Mouse (Mus musculus): ENCODE data around the gene Btnl1. TPM values are rescaled to one million over a fixed set of nuclear protein-coding genes. Genes with fewer than 3 reads are reported as not detected.

Btnl1 gene
- polyA plus RNA-seq, 1 experiment from 2014 or later: 0.04 TPM

- TF ChIP-seq CTCF (IDR thresholded peaks at IDR 0.05; ENCODE audit: low read depth) (peak; percentile 90), EP300 (optimal IDR thresholded peaks at IDR 0.05) (no peak)
- Histone ChIP-seq H3K9ac (ENCODE audit: low read length) (no peak overlapping the region), H3K4me2 (replicated peaks; ENCODE audit: low read depth) (no peak overlapping the region), H3K36me3 (ENCODE audit: control insufficient read depth, insufficient read depth, low read length) (no peaks in the 10 kb centered on the region), H3K4me3 (ENCODE audit: low read depth, low read length) (no peak overlapping the region), H3K4me1 (replicated peaks; ENCODE audit: control insufficient read depth, insufficient read depth) (no peaks in the 10 kb centered on the region), H3K9me3 (ENCODE audit: control insufficient read depth, low read length) (no peaks in the 10 kb centered on the region), H3K27ac (replicated peaks) (no peak overlapping the region), H3K27me3 (ENCODE audit: control insufficient read depth, insufficient read depth, low read length) (no peaks in the 10 kb centered on the region)
- WGBS: 17% methylated on average over 6 of the region's 6 CpGs
- DNase-seq (ENCODE audit: low spot score): peak; percentile 72
- 0 out of 2 replicates have a peak, but pooled peaks have one; percentile 51 for ATAC-seq (ENCODE audit: low FRiP score, low TSS enrichment)
These were observed 34.2 kb downstream of the Btnl1 start for GRCm38 (mm10) chr17:34411117-34411516.

GRCm38 (mm10) chr17:34420014-34420413, 43.1 kb downstream of the Btnl1 start:
- no peak overlapping the region for H3K4me2 ChIP-seq (replicated peaks; ENCODE audit: low read depth)
- no peaks in the 10 kb centered on the region for H3K4me1 ChIP-seq (replicated peaks; ENCODE audit: control insufficient read depth, insufficient read depth)
- H3K9me3 ChIP-seq (ENCODE audit: control insufficient read depth, low read length): no peaks in the 10 kb centered on the region
- no peak overlapping the region for H3K4me3 ChIP-seq (ENCODE audit: low read depth, low read length)
- no peaks in the 10 kb centered on the region for H3K36me3 ChIP-seq (ENCODE audit: control insufficient read depth, insufficient read depth, low read length)
- H3K9ac ChIP-seq (ENCODE audit: low read length): no peak overlapping the region
- 62% methylated on average over 7 of the region's 7 CpGs for WGBS
- no peak overlapping the region for H3K27ac ChIP-seq (replicated peaks)
- ATAC-seq (ENCODE audit: low FRiP score, low TSS enrichment): no peak
- no peak for DNase-seq (ENCODE audit: low spot score)
- TF ChIP-seq EP300 (optimal IDR thresholded peaks at IDR 0.05) (no peak), CTCF (IDR thresholded peaks at IDR 0.05; ENCODE audit: low read depth) (peak; percentile 16; the same call in 1 of the 2 replicates)
- H3K27me3 ChIP-seq (ENCODE audit: control insufficient read depth, insufficient read depth, low read length): no peaks in the 10 kb centered on the region

DNA sequence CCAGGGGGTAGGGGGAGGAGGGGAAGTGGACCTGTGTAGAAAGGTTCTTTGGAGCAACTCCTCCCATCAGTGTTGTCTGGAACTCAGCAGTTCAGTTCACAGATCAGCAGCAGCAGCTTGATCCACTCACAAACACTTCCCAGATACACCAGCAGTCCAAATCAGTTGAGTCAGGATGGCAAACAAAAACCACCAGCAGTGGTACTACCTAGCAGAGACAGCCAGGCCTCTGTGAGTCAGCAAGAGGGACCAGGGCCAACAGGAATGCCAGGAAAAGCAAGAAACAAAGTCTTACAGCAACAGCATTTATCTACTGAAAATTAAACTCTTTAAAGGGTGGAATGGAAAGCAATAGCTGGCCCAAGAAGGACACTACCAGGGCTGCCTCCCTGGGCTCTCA, 50.7 kb downstream of the Btnl1 start:
- Histone ChIP-seq H3K27me3 (ENCODE audit: control insufficient read depth, insufficient read depth, low read length) (no peaks in the 10 kb centered on the region), H3K4me1 (replicated peaks; ENCODE audit: control insufficient read depth, insufficient read depth) (no peaks in the 10 kb centered on the region), H3K4me3 (ENCODE audit: low read depth, low read length) (no peak overlapping the region), H3K27ac (replicated peaks) (no peak overlapping the region), H3K9ac (ENCODE audit: low read length) (no peak overlapping the region), H3K4me2 (replicated peaks; ENCODE audit: low read depth) (no peak overlapping the region), H3K36me3 (ENCODE audit: control insufficient read depth, insufficient read depth, low read length) (no peaks in the 10 kb centered on the region), H3K9me3 (ENCODE audit: control insufficient read depth, low read length) (no peaks in the 10 kb centered on the region)
- DNase-seq (ENCODE audit: low spot score): no peak
- ATAC-seq (ENCODE audit: low FRiP score, low TSS enrichment): no peak
- TF ChIP-seq CTCF (IDR thresholded peaks at IDR 0.05; ENCODE audit: low read depth): no peak
- no peak for TF ChIP-seq EP300 (optimal IDR thresholded peaks at IDR 0.05)

Other genes starting within 250 kb of the Btnl1 start
- 0.45 and 0.53 TPM in 2 replicates for gene H2-DMb2, start 233.8 kb upstream of the Btnl1 start, polyA plus RNA-seq (2015; fragmentation: Nextera tagmentation; extraction: Ambion mirVana)
- gene H2-DMb1, start 224.1 kb upstream of the Btnl1 start, polyA plus RNA-seq (2015; fragmentation: Nextera tagmentation; extraction: Ambion mirVana): 2.1 and 2.6 TPM in 2 replicates
- gene Tap1, start 189.6 kb upstream of the Btnl1 start, polyA plus RNA-seq (2015; fragmentation: Nextera tagmentation; extraction: Ambion mirVana): 7.0 and 8.3 TPM in 2 replicates
- gene Psmb9, start 189.4 kb upstream of the Btnl1 start, polyA plus RNA-seq (2015; fragmentation: Nextera tagmentation; extraction: Ambion mirVana): 11.9 and 12.8 TPM in 2 replicates
- gene Psmb8, start 179.4 kb upstream of the Btnl1 start, polyA plus RNA-seq (2015; fragmentation: Nextera tagmentation; extraction: Ambion mirVana): 15.5 and 16.2 TPM in 2 replicates
- gene Tap2, start 173.6 kb upstream of the Btnl1 start, polyA plus RNA-seq (2015; fragmentation: Nextera tagmentation; extraction: Ambion mirVana): 5.8 and 5.9 TPM in 2 replicates
- gene H2-Ob, start 138.2 kb upstream of the Btnl1 start, polyA plus RNA-seq (2015; fragmentation: Nextera tagmentation; extraction: Ambion mirVana): 0.13 and 0.16 TPM in 2 replicates
- 19.3 and 20.1 TPM in 2 replicates for gene H2-Ab1, start 119.4 kb upstream of the Btnl1 start, polyA plus RNA-seq (2015; fragmentation: Nextera tagmentation; extraction: Ambion mirVana)
- 6.8 and 8.2 TPM in 2 replicates for gene H2-Aa, start 89.3 kb upstream of the Btnl1 start, polyA plus RNA-seq (2015; fragmentation: Nextera tagmentation; extraction: Ambion mirVana)
- 5.6 and 6.7 TPM in 2 replicates for gene H2-Eb1, start 71.3 kb upstream of the Btnl1 start, polyA plus RNA-seq (2015; fragmentation: Nextera tagmentation; extraction: Ambion mirVana)
- not detected in 2 replicates for gene H2-Eb2, start 51.5 kb upstream of the Btnl1 start, polyA plus RNA-seq (2015; fragmentation: Nextera tagmentation; extraction: Ambion mirVana)
- 0.13 and 0.16 TPM in 2 replicates for gene Btnl2, start 22.3 kb upstream of the Btnl1 start, polyA plus RNA-seq (2015; fragmentation: Nextera tagmentation; extraction: Ambion mirVana)
- 0.59 and 0.86 TPM in 2 replicates for gene BC051142, start 21.7 kb downstream of the Btnl1 start, polyA plus RNA-seq (2015; fragmentation: Nextera tagmentation; extraction: Ambion mirVana)
- 4.7 and 5.0 TPM in 2 replicates for gene Btnl4, start 100.2 kb downstream of the Btnl1 start, polyA plus RNA-seq (2015; fragmentation: Nextera tagmentation; extraction: Ambion mirVana)
- 1.1 TPM in 2 replicates for gene Btnl6, start 140.2 kb downstream of the Btnl1 start, polyA plus RNA-seq (2015; fragmentation: Nextera tagmentation; extraction: Ambion mirVana)
- gene Notch4, start 187.1 kb downstream of the Btnl1 start, polyA plus RNA-seq (2015; fragmentation: Nextera tagmentation; extraction: Ambion mirVana): 2.4 and 3.1 TPM in 2 replicates
- gene Gpsm3, start 212.7 kb downstream of the Btnl1 start, polyA plus RNA-seq (2015; fragmentation: Nextera tagmentation; extraction: Ambion mirVana): 7.8 and 8.2 TPM in 2 replicates
- 4.3 and 4.6 TPM in 2 replicates for gene Pbx2, start 214.1 kb downstream of the Btnl1 start, polyA plus RNA-seq (2015; fragmentation: Nextera tagmentation; extraction: Ambion mirVana)
- 1.5 and 1.8 TPM in 2 replicates for gene Ager, start 220.7 kb downstream of the Btnl1 start, polyA plus RNA-seq (2015; fragmentation: Nextera tagmentation; extraction: Ambion mirVana)
- 82.9 and 83.6 TPM in 2 replicates for gene Rnf5, start 226.6 kb downstream of the Btnl1 start, polyA plus RNA-seq (2015; fragmentation: Nextera tagmentation; extraction: Ambion mirVana)
- 27.6 and 31.3 TPM in 2 replicates for gene Agpat1, start 227.1 kb downstream of the Btnl1 start, polyA plus RNA-seq (2015; fragmentation: Nextera tagmentation; extraction: Ambion mirVana)
- 4.4 and 4.9 TPM in 2 replicates for gene Egfl8, start 238.8 kb downstream of the Btnl1 start, polyA plus RNA-seq (2015; fragmentation: Nextera tagmentation; extraction: Ambion mirVana)

Data from stomach, postnatal 0 days (tissue).